Mouse (Mus musculus): ENCODE results near the gene Kcnj14. TPM values are rescaled to one million over a fixed set of nuclear protein-coding genes. Genes with fewer than 3 reads are reported as not detected.

Kcnj14 gene
- total RNA-seq, 4 experiments from 2014 or later, result 1.6 to 2.1 (median 1.8) TPM

DNA sequence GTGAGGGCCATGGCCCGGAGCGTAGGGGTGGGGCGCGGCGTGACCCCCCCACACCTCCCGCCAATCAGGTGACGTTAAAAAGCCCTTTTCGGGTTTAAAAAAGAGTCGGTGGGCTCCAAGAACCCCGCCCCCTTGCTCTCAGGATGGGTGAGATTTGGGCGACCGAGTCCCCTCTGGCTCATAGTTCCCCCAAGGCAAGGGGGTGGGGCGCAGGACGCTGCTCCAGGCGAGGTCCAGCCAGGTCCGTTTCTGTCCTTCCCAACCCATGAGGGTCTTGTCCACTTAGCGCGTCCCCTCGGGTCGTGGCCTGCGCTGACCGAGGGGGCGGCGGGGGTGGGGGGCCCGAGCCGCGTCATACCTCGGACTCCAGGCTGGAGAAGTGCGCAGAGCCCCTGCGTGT lies 7.8 kb upstream of the Kcnj14 start:
- no peak for DNase-seq (ENCODE audit: low spot score in 2 of 2)

DNA sequence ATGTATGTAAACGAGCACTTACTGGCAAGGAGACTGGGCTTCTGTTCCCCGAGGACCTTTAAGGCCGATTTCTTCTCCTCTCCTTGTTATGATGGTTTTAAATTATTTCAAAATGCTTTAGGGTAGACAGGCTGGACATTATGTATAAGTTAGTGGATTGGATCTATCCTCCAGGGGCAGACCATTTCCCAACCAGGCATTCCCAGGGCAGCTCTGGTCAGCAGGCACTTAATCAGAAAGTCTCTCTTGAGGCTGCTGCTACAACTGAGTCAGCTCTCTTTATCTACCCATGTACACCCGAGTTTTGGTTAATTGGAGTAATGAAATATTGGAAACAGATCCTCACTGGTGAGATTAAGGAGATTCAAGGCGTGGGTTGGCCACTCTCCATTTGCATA lies 6.5 kb upstream of the Kcnj14 start:
- no peak for DNase-seq (ENCODE audit: low spot score in 2 of 2)

DNA sequence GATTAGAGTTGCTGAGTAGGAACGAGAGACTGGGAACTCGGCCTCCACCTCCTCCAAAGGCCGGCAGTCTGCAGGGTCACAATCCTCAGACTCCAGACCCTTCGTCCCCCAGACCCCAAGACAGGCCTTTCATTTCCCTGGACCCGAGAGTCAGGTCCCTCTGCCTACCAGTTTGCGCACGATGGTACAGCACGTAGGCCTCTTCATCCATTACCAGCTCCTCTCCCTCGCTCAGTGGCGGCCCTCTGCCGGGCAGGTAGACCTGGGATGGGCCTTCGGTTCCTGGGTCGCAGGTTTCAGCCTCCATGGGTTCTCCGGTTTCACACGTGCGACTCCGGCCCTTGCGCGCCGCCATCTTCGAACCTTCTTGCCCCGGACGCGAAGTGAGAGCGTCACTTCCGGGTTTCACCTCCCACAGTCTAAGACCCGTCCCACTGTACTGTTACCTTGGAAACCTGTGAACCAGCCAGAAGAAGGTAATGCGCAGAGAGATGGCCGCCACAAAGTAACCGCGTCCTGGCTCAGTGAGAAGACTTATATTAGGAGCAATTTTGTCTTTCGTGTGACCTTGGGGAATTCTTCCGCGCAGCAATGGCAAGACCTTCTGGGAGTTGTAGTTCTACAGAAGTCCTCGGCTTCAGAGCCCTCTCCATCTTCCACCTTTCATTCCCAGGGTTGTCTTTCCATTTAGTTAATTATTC lies 6.0 kb upstream of the Kcnj14 start, which contains the start of gene Grwd1:
TSS of gene Grwd1 (minus strand) at position 518 of the 701 bp plus-strand sequence.
- DNase-seq (ENCODE audit: low spot score in 2 of 2), result peak; percentile 85 to 87

DNA sequence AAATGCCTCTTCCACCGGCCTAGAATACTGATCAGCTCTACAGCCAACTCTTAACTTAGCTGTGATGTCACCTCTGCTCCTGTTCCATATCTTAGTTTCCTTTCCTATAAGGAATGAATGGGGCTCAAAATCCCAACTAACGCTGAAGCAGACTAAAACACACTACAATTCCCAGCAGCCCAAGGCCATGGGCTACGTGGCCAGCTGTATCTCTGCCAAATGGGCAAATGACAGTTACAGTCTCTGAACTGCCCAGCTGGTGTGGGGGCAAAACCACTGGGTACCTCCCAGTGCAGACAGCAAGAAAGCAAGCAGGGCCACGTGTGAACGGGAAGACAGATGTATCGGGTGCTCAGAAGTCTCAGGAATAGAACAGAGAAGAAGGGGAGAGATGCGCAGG lies 2.0 kb upstream of the Kcnj14 start:
- no peak for DNase-seq (ENCODE audit: low spot score in 2 of 2)

DNA sequence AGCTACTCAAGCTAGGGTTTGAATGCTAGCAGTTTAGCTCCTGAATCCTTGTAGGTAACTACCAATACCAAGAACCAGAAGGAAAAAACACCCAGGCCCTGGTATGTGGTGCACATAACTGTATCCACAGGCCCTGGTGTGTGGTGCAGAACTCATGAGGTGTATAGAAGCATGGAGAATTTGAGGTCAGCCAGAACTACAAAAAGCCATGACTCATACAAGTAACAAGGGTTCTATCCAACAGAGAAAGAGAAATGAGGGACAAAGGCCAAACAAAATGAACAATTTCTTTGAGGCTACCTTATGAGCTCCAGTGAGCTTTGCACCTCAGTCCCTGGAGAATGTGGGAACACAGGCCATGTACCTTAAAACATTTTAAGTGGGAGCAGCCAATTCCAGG lies 3.7 kb downstream of the Kcnj14 start:
- no peak for DNase-seq (ENCODE audit: low spot score in 2 of 2)

DNA sequence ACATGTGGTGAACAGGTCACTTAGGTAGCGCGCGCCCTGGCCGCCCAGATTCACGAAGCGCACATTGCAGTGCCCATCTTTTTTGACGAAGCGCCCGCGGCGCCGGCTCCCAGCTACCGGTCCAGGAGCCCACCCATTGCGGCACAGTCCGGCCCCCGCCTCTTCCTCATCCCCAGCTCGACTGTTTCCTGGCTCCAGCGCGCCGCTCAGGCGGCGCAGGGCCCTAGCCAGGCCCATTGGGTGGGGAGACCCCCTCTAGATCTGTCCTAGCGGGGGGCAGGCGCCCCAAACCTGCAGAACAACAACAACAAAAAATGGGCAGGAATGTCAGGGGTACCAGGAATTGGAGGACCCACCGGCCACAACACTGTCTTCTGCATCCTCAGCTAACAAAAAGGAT lies 4.7 kb downstream of the Kcnj14 start:
- DNase-seq (ENCODE audit: low spot score in 2 of 2), result no peak

DNA sequence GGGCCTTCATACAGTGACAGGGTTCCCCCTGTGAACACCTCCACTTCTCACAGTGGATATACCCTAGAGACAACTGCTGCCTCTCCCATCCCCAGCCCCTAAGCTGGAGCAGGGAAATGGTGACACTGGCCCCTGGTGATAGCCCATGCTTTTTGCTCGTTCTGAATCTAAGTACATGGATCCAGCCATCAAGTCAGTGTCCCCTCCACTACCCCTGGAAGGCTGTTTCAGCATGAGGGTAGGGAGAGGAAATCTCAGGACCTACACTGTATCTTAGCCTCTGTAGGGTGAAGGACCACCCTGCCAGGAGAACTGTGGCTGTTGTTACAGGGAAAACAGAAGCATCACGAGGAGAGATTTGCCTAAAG lies 8.6 kb downstream of the Kcnj14 start:
- no peak for DNase-seq (ENCODE audit: low spot score in 2 of 2)

DNA sequence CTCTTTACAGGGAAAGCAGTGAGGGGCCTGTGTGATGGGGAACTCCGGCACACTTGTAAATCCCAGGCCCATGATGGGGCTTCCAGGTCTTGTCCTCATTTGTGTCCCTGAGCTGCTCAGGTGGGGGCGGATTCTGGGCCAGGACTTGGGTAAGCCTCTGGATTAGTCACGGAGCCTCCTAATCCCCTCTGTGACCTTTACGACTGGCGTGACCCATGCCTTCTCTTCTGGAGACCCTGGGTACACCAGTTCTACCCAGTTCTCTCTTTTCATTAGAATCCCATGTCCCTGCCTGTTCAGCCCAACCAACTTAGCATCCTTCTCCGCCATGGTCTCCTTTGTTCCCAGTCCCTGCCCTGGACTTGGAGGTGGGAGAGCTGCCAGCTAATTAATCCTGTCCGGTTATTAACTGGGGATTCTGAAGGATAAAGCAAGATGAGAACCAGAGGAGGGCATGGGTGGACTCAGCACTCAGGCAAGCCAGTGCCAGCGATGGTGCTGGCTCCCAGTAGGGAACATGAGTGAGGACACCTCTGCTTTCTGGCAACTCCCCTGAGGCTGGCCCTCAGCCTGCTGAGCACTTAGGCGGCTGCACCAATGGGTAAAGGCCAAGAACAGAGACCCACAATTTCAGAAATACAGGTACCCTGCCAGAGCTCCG lies 9.1 kb downstream of the Kcnj14 start:
- no peak for DNase-seq (ENCODE audit: low spot score in 2 of 2)

DNA sequence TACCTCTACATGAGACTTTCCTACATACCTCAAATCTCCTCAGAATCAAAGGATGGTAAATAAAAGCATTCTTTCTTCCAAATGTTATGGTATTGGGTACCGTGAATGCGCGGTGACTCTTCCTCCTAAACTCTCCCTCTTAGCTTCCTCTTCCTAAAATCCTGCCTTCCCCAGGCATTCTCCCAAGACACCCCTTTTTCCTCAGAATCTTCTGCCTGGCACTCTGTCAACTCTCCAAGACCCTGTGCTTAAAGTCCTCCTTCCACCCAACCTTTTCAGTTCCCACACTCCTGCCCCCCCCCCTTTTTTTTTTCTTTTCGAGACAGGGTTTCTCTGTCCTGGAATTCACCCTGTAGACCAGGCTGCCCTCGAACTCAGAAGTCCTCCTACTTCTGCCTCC lies 9.7 kb downstream of the Kcnj14 start:
- DNase-seq (ENCODE audit: low spot score in 2 of 2), result no peak

DNA sequence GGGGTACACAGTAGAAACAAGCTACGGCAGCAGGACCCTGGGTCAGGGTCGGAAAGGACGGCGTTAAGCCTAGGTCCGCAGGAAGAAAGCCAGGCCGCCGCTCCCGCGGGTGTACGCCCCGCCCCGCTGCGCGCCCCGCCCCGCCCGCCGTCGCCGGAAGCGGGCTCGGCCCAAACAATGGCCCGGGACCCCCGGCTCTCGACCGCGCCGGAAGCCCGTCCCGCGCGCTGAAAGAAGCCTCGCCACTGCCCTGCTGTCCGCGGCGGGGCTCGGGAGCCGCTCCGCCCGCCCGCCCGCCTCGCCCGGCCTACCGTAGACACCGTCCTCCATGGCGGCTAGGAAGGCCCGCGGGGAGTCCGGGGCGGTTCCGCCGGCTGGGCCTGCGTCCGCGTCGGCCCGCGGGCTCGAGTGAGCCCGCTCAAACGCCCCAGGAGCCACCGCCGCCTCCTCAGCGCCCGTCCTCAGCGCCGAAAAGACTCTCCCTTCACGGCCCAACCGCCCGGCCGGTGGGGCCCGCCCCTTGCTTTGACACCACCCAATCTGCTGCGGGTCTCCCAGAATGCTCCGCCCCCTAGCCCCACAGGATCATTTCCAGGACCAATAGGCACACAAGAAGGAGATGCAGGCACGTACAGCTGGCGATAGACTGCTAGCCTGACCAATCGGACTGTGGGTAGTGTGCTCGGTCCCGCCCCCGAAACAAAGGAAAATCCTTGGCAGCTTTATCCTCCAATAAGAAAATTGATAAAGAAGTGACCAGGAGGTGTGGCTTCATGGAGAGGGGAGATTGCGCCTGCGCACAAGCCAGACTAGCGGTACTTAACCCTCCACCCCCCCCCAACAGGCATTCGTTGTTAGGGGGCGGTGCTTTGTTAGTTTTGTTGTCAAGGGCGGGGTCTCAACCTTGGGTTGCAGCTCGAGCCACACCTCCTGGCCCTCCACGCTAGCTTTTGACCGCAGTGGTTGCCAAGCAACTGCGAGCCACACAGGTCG lies 10.5 kb downstream of the Kcnj14 start, which contains the start of gene Cyth2:
TSS of gene Cyth2 (minus strand) at position 795 of the 993 bp plus-strand sequence.
- peak; percentile 99 to 100 for DNase-seq (ENCODE audit: low spot score in 2 of 2)

DNA sequence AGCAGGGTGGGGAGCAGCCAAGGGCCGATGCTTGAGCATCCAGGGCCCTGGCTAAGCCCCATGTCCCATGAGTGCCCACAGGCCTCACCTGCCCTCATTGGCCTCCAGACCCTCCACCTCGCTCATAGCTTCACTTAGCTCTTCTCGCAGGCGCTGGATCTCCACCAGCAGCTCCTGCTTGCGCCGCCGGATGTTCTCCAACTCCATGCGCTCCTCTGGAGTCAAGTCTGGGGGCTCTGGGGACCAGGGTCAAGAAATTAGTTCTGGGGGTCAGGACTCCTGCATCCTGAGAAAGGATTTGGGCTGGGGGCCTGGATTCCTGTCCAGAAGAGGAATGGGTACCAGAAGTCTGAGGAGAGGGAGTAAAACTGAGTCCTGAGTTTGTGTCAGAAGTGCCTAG lies 11.7 kb downstream of the Kcnj14 start:
- DNase-seq (ENCODE audit: low spot score in 2 of 2), result no peak

DNA sequence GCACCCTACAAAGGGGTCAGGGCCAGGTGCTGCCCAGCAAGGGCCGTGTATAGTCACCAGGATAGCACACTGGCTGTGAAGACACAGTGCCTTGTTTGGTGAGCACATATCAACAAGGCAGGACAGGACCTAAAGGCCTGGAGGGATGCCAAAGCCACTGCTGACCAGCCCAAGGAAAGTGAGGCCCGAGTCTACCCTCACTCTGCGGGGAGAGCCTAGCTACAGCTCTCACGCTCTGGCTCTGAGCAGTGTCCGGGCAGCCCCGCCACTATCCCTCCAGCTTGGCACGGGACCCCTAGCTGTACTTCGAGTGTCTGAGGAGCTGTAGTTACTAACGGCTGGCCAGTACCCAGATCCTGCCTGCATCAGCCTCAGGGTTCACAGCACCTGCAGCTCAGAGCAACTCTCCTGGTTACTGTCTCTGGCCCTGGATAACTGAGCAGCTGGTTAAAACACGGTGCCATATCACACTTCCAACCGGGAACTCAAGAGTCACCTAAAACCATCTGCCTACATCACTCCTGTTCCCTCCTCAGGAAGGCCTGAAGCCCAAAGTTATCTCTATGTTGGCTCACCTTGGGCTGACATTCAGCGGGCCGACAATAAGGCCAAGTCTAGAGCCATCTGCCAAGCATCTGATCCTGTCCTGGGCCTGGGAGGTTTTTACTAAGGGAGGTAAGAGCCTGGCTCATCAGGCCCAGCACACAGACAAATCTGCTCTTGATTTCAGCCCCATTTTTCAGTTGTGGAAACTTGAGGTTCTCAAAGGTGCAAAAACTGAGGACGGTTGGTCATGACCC lies 15.1 kb downstream of the Kcnj14 start:
- no peak for DNase-seq (ENCODE audit: low spot score in 2 of 2)

DNA sequence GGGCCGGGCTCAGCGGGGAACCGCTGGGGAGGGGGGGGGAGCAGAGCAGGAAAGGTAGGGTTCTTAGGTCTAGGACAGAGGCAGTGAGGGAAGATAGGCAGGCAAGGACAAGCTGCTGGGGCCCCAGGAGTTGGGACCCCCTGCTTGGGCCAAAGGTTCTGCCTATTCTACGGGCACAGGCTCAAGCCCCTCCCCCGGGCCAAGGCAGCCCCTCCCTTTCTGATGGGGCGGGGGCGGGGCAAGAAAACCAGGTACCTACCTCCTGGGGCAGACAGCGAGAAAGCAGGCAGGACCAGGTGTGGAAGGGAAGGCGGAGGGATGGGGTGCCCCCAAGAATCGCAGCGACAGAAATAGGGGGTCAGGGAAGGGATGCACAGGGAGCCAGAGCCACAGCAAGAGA lies 16.1 kb downstream of the Kcnj14 start:
- no peak for DNase-seq (ENCODE audit: low spot score in 2 of 2)

DNA sequence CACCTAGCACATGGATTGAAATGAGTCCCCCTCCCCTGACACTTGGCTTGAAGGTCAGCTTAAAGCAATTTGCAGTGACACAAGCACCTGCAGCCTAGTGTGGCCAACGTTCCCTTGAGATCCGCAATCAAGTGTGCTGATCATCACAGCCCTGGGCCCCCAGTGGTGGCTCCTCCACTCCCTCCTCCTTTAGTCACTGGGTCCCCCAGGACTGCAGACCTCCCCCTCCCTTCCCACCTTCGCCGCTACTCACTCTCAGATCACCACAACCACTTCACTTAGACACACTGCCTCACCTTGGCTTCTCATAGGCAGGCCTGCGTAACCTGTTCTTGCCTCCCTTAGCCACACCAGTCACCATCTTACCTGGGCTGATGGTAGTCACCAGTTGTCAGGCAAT lies 18.6 kb downstream of the Kcnj14 start:
- DNase-seq (ENCODE audit: low spot score in 2 of 2), result no peak

DNA sequence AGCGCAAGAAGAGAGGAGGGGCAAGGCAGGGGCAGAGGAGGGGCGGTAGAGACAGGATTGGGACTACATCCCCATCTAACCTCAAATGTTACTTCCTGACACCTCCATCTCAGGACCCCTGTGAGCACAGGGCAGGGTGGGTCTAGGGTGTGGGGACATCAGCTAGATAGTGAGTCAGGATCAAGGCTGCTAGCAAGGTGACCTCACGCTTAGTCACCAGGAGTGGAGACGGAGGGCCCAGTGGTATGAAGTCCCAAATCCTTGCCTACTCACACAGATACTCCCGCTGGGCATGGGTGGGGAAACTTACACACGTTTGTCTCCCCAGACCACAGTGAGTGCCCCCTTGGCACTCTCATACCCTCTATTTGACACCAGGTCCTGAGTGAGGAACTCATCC lies 22.0 kb downstream of the Kcnj14 start:
- DNase-seq (ENCODE audit: low spot score in 2 of 2), result no peak

DNA sequence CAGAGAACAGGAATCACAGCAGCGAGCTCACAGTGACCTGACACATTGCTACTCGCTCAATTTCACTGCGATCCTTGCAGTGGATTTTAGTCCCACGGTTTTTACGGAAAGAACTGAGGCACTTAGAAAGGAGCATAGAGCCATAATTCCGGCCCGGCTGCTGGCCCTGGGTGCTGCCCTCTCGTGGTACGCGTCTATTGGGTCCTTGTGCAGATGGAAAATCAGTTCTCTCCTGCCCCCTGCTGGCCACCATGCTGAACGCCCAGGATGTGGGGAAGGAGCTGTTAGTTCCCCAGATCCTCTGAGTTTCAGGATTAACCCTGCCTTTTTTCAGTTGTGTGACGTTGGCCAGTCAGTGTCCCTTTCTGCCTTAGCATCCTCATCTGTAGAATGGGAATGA lies 23.2 kb downstream of the Kcnj14 start:
- DNase-seq (ENCODE audit: low spot score in 2 of 2), result peak; percentile 83 to 95

DNA sequence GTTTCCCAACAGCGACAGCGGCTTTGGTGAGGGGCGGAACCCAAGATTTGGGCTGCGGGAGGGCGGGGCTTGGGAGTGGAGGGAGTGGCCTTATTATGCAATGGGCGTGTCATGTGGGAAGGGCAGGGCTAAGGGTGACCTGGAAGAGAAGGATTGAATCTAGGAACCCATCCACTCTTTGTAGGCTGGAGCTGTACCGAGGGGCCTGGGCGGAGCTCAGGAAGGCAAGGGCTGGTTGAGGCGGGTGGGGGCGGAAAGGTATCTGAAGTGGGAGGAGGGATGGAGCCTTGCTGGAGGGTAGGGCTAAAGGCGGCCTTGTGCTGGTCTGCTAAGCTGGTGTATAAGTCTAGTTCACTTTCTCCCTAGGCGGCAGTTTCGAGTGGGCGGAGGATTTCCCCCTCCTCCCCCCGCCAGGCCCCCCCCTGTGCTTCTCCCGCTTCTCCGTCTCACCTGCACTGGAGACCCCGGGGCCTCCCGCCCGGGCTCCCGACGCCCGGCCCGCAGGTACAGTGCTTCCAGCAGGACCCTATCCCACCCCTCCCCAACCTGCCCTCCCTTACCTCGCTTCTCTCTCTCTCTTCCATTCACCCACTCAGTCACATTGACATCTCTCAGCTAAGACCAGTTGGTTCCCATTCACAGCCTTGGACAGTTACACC lies 23.9 kb downstream of the Kcnj14 start:
- no peak for DNase-seq (ENCODE audit: low spot score in 2 of 2)

DNA sequence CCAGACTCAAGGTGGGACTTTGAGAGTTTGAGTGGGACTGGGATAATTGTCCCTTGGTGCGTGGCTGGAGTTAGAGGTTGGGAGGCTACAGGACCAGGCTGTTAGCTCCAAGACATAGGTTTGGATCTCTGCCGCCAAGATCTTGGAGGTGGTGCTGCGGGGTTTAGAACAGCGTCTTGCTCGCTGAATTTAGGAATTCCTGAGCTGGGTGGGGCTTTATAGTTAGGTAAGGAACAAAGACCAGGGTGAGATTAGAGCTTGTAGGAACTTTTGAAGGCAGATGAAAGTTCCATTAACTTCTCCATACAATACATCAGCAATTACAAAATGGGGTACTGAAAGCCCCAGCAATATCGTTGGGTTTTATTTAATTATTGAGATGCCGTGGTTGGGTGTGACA lies 24.6 kb downstream of the Kcnj14 start:
- DNase-seq (ENCODE audit: low spot score in 2 of 2), result no peak

DNA sequence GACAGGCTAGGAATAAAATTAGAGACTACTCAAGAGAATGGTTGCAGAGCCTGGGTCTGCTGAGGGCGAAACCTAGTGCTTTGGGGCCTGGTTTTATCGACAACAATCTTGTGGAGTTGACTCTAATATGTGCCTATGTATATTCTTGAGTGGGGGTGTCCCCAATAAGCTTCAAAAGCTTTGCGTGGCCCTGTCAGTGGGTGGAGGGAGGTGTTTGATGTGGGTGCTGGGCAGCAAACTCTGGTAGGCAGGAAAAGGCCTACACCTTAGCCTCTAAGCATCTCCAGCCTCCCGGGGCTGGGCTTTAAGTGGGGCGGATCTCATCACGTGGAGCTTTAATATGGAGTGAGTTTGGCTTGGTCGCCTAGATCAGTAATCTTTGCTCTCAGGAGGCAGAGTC lies 25.7 kb downstream of the Kcnj14 start:
- no peak for DNase-seq (ENCODE audit: low spot score in 2 of 2)

DNA sequence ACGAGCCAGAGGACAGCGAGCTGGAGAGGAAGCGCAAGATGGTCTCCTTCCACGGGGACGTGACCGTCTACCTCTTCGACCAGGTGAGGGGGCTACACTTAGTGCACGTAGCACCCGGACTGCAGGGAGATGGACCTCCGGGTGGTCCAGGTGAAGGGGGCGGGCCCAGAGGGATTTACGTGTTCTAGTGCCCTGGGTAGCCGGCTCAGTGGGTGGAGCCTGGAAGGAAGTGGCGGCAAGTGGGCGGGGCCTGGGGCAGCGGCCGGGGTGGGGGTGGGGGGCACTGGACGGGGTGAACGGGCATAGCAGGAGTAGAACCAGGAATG lies 26.1 kb downstream of the Kcnj14 start:
- DNase-seq (ENCODE audit: low spot score in 2 of 2), result no peak

All from layer of hippocampus, adult 8-10 months (tissue).